Mouse (Mus musculus) kidney, postnatal 0 days (tissue): ENCODE results near the gene Trappc5. TPM values are rescaled to one million over a fixed set of nuclear protein-coding genes. Genes with fewer than 3 reads are reported as not detected.

Experiments
- ATAC-seq: fragments of 200-750 bp; cut with Nextera tagmentation; replicated peaks from 2 replicates; pipeline ENCODE4 v1.8.0; 2017; ENCODE audit warnings: low read depth, moderate number of reproducible peaks, moderate TSS enrichment, moderate library complexity; ENCODE audit not compliant: low FRiP score
- DNase-seq: peaks from one replicate; pipeline ENCODE4 v3.0.0-alpha.2; 2016; ENCODE audit warnings: low spot score
- H3K27ac ChIP-seq: fragments of 300-500 bp; sonication (generic); 2 replicates; pipeline ENCODE4 v1.5.1; 2014; ENCODE audit warnings: mild to moderate bottlenecking
- H3K27me3 ChIP-seq: fragments of 300-500 bp; sonication (generic); 2 replicates; pipeline ENCODE4 v1.6.1; 2014; ENCODE audit warnings: low read length, mixed read lengths; ENCODE audit not compliant: insufficient read depth
- H3K36me3 ChIP-seq: fragments of 300-500 bp; sonication (generic); 2 replicates; pipeline ENCODE4 v1.6.1; 2014; ENCODE audit warnings: low read length, mixed read lengths; ENCODE audit not compliant: insufficient read depth
- H3K4me1 ChIP-seq: fragments of 300-500 bp; sonication (generic); replicated peaks from 2 replicates; pipeline ENCODE4 v1.6.1; 2014; ENCODE audit warnings: antibody characterized with exemption, low read length, mixed read lengths; ENCODE audit not compliant: insufficient read depth
- H3K4me2 ChIP-seq: fragments of 300-500 bp; sonication (generic); 2 replicates; pipeline ENCODE4 v1.6.1; 2014; ENCODE audit warnings: mild to moderate bottlenecking, low read length, moderate library complexity, mixed read lengths
- H3K4me3 ChIP-seq: fragments of 300-500 bp; sonication (generic); replicated peaks from 2 replicates; pipeline ENCODE4 v1.5.1; 2014; ENCODE audit warnings: low read depth, low read length
- H3K9ac ChIP-seq: fragments of 300-500 bp; sonication (generic); 2 replicates; pipeline ENCODE4 v1.6.1; 2014; ENCODE audit warnings: low read depth, low read length
- H3K9me3 ChIP-seq: fragments of 300-500 bp; sonication (generic); replicated peaks from 2 replicates; pipeline ENCODE4 v1.6.1; 2016; ENCODE audit warnings: low read length, inconsistent platforms, mixed read lengths
- CTCF ChIP-seq: IDR thresholded peaks from 2 replicates; pipeline ENCODE4 v1.5.1; 2016; ENCODE audit warnings: antibody characterized with exemption, low read depth, mild to moderate bottlenecking, moderate library complexity
- WGBS: fragments of 180-500 bp; shearing (Covaris S2); extraction: QIAGEN DNeasy Blood & Tissue Kit; methylation state at CpG from one replicate; pipeline ENCODE4 v1.1.7; 2014; 5-methylcytosine and 5-hydroxymethylcytosine counted together
- polyA plus RNA-seq: library from polyadenylated mRNA; unstranded; fragments of >200 nt; fragmentation: Nextera tagmentation; extraction: Ambion mirVana; gene quantifications from 2 replicates; pipeline ENCODE4 v1.2.1, GENCODE M21; 2015

Gene Trappc5
- polyA plus RNA-seq, 1 experiment from 2014 or later, result 32.1 TPM

DNA sequence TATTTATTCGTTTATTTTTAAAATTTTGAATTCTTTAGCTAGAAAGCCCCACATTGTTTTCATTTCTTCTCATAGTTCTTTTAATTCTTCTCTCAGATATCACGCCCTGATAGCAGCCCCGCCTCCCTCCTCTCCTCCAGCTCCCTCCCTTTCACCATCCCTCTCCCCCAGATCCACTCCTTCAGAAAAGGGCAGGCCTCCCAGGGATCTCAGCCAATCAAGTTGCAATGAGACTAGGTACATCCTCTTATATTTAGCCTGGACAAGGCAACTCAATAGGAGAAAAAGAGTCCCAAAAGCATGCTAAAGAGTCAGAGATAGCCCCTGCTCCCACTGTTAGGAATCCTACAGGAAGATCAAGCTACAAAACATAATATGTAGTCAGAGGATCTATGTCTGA lies 1.4 kb upstream of the Trappc5 start:
- H3K36me3 ChIP-seq, result peaks cover 10% of the 10 kb centered on the region
- H3K4me2 ChIP-seq, result no peak overlapping the region
- no peak overlapping the region for H3K9ac ChIP-seq
- ATAC-seq, result no peak
- 42% methylated on average over 3 of the region's 3 CpGs for WGBS
- no peak for DNase-seq
- no peak overlapping the region for H3K27ac ChIP-seq
- no peak for TF ChIP-seq CTCF
- no peaks in the 10 kb centered on the region for H3K9me3 ChIP-seq
- H3K27me3 ChIP-seq, result no peaks in the 10 kb centered on the region
- H3K4me1 ChIP-seq, result peaks cover 10% of the 10 kb centered on the region; the same call in 1 of the 2 replicates
- H3K4me3 ChIP-seq, result no peak overlapping the region

DNA sequence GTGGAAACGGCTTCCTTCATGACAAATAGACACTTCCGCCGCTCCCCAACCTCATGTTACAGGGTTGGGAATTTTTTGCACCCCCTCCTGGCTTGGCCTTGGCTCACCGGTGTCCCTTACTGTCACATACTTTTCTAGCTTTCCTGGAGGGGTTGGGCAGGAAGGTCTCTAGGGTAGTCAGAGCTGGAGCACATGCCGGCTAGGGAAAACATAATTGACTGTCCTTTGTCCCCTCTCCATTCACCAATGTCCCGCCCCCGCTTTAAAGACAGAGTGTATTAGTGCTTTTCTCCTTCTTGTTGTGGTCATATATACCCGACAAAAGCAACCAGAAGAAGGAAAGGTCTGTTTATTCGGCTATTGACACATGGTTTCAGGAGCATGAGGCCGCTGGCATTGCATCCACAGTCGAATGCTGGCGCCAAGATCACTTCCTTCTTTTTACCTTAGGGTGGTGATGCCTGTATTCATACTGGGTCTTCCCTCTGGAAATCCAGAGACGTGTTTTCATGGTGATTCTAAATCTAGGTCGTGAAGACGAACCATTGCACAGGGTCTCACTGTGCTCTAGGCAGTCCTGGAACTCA lies 987 bp downstream of the Trappc5 start:
- Histone ChIP-seq H3K36me3 (peaks cover 20% of the 10 kb centered on the region), H3K9me3 (no peaks in the 10 kb centered on the region), H3K27ac (peak overlapping the region; percentile 92), H3K9ac (peak overlapping the region; percentile 76), H3K4me2 (peak overlapping the region; percentile 61), H3K4me3 (peak overlapping the region; percentile 70), H3K4me1 (peaks cover 10% of the 10 kb centered on the region; the same call in 1 of the 2 replicates), H3K27me3 (no peaks in the 10 kb centered on the region)
- DNase-seq (peak; percentile 54), ATAC-seq (no peak)
- WGBS, result 4% methylated on average over 15 of the region's 15 CpGs
- no peak for TF ChIP-seq CTCF

- H3K4me3 ChIP-seq, result no peak overlapping the region
- ATAC-seq, result no peak
- no peak for TF ChIP-seq CTCF
Observed at GRCm38 (mm10) chr8:3678831-3679230, 2.7 kb downstream of the Trappc5 start.

DNA sequence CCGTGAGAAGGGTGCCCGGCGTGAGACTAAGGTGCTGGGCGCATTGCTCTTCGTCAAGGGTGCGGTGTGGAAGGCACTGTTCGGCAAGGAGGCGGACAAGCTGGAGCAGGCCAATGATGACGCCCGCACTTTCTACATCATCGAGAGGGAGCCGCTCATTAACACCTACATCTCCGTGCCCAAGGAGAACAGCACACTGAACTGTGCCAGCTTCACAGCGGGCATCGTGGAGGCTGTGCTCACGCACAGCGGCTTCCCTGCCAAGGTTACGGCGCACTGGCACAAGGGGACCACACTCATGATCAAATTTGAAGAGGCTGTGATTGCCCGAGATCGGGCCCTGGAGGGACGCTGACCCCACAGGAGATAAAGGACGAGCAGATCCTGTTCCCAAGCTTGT lies 3.1 kb downstream of the Trappc5 start:
- H3K9me3 ChIP-seq, result no peaks in the 10 kb centered on the region
- no peak overlapping the region for H3K9ac ChIP-seq
- ATAC-seq (no peak), DNase-seq (no peak)
- H3K4me2 ChIP-seq, result no peak overlapping the region
- TF ChIP-seq CTCF, result no peak
- H3K27ac ChIP-seq, result no peak overlapping the region
- no peaks in the 10 kb centered on the region for H3K27me3 ChIP-seq
- peaks cover 20% of the 10 kb centered on the region for H3K36me3 ChIP-seq
- no peak overlapping the region for H3K4me3 ChIP-seq
- peaks cover 10% of the 10 kb centered on the region; the same call in 1 of the 2 replicates for H3K4me1 ChIP-seq
- WGBS, result 95% methylated on average over 23 of the region's 23 CpGs

More at GRCm38 (mm10) chr8:3678831-3679230, 2.7 kb downstream of the Trappc5 start:
- DNase-seq, result no peak
- Histone ChIP-seq H3K4me1 (peaks cover 10% of the 10 kb centered on the region; the same call in 1 of the 2 replicates), H3K27me3 (no peaks in the 10 kb centered on the region), H3K9me3 (no peaks in the 10 kb centered on the region), H3K27ac (no peak overlapping the region), H3K9ac (no peak overlapping the region), H3K36me3 (peaks cover 20% of the 10 kb centered on the region), H3K4me2 (no peak overlapping the region)
- 95% methylated on average over 23 of the region's 23 CpGs for WGBS

DNA sequence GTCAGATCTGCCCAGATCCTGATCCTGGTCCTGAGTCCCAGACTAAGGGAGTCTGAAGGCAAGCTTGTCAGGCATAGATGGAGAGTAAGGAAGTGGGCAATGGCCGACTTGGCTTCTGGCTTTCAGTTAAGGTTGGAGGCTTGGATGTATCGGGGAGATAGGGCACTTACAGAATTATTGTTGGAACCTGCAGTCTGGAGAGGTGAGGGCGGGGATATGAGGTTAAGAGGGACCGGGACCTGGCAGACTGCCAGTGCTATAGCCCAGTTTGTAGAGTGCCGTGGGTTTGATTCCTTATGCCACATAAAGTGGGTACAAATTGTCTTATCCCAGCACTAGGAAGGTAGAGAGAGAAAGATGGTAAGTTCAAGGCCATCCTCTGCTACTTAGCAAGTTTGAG lies 3.6 kb downstream of the Trappc5 start:
- DNase-seq (no peak), ATAC-seq (no peak)
- Histone ChIP-seq H3K4me3 (no peak overlapping the region), H3K27me3 (no peaks in the 10 kb centered on the region), H3K4me2 (no peak overlapping the region), H3K4me1 (peaks cover 10% of the 10 kb centered on the region; the same call in 1 of the 2 replicates), H3K9ac (no peak overlapping the region), H3K36me3 (peaks cover 20% of the 10 kb centered on the region), H3K27ac (no peak overlapping the region), H3K9me3 (no peaks in the 10 kb centered on the region)
- WGBS, result 89% methylated on average over 5 of the region's 5 CpGs
- TF ChIP-seq CTCF, result no peak

GRCm38 (mm10) chr8:3682435-3682834 lies 6.3 kb downstream of the Trappc5 start:
- DNase-seq, result no peak
- no peak overlapping the region for H3K4me2 ChIP-seq

More at GRCm38 (mm10) chr8:3682435-3682834, 6.3 kb downstream of the Trappc5 start:
- 95% methylated on average over 5 of the region's 5 CpGs for WGBS
- Histone ChIP-seq H3K36me3 (peaks cover 20% of the 10 kb centered on the region), H3K4me3 (no peak overlapping the region), H3K27me3 (no peaks in the 10 kb centered on the region), H3K27ac (no peak overlapping the region), H3K4me1 (peaks cover 7% of the 10 kb centered on the region; the same call in 1 of the 2 replicates), H3K9ac (no peak overlapping the region), H3K9me3 (no peaks in the 10 kb centered on the region)
- TF ChIP-seq CTCF, result no peak
- no peak for ATAC-seq
